Mouse (Mus musculus): Measurements from ENCODE around the gene Eln. TPM values are rescaled to one million over a fixed set of nuclear protein-coding genes. Genes with fewer than 3 reads are reported as not detected.

Eln gene
- total RNA-seq, 1 experiment: 0.98 TPM

DNA sequence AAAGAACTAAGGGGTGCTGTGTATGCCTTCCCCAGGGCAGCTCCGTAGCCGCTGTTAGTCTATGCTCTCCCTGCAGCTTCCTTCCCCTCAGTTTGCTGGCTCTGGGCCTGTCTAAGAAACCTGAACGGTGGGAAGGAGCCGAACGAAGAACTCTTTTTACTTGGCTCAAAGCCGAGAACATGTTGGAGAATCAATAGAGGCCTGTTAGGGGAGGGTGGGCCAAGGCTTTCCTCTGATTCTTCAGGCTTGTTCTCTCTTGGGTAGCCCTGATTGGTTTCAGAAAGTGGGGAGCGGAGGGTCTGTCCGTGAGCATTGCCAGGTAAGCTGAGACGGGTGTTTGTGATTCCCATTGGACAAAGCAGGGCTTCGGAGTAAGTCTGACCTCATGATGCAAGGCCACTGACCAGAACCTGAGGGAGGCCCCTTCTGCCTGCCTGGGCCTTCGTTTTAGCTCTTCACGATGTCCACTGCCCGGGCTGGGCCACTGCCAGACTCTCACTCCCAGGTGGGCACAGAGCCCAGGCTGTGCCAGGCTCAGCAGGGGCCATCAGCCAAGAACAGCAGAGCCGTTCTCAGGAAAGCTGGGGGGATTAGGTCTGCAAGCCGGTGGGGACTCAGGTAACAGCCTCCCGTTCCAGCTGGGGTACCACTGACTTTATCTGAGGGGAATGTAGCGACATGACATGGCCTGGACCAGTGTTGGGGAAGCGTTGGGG lies 14.4 kb upstream of the Eln start:
- Histone ChIP-seq H3K36me3 (ENCODE audit: control insufficient read depth, insufficient read depth, low read length, poor library complexity, severe bottlenecking) (no peaks in the 10 kb centered on the region), H3K27ac (ENCODE audit: insufficient read depth, low read depth, low read length, poor library complexity, severe bottlenecking) (no peak overlapping the region), H3K9me3 (ENCODE audit: control insufficient read depth, insufficient read depth, low read depth, low read length) (no peaks in the 10 kb centered on the region), H3K4me3 (ENCODE audit: insufficient read depth in 1 of 2, low read depth in 1 of 2, low read length in 2 of 2, poor library complexity in 1 of 2, severe bottlenecking in 1 of 2) (no peak overlapping the region), H3K4me1 (ENCODE audit: control insufficient read depth in 2 of 2, insufficient read depth in 2 of 2, low read length in 2 of 2, poor library complexity in 1 of 2) (peaks cover 0 to 2% of the 10 kb centered on the region in 2 experiments; a peak in 1 of 4 replicates), H3K9ac (ENCODE audit: insufficient read depth, low read depth, low read length, poor library complexity, severe bottlenecking) (no peak overlapping the region)
- in situ Hi-C loops (cut with MboI; ENCODE audit: low sequenced_read_pairs in 2 of 2, unreplicated experiment in 2 of 2): no loop called here
- TF ChIP-seq CHD2 (IDR thresholded peaks at IDR 0.05; ENCODE audit: low read depth, low read length) (no peak), MAFK (IDR thresholded peaks at IDR 0.05; ENCODE audit: insufficient read depth, low read depth, low read length) (no peak), HCFC1 (IDR thresholded peaks at IDR 0.05; ENCODE audit: borderline replicate concordance, insufficient read depth, low read length) (no peak), ZNF384 (IDR thresholded peaks at IDR 0.05; ENCODE audit: low read depth, low read length) (no peak), ZC3H11A (IDR thresholded peaks at IDR 0.05; ENCODE audit: borderline replicate concordance, low read depth, low read length) (no peak)
- DNase-seq (ENCODE audit: low read depth, low spot score): no peak

DNA sequence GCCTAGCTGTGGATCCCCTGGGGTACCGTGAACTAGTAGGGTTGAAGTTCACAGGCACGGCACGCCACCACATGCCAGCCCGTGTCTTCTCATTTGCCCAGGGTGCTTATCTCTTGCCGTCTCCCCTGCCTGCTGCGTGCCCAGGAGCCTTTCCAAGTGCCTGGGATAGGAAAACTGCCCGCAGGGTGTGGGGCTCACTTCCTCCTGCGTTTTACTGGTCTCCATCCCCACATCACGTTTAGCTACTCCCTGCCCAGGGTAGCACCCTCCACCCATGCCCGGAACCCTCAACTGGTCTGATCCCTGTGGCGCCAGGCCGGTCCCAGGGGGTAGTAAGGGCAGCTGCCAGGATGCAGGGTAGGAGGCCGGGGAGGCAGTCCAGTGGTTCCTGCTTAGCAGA lies 8.9 kb upstream of the Eln start:
- H3K9ac ChIP-seq (ENCODE audit: insufficient read depth, low read depth, low read length, poor library complexity, severe bottlenecking): no peak overlapping the region

DNA sequence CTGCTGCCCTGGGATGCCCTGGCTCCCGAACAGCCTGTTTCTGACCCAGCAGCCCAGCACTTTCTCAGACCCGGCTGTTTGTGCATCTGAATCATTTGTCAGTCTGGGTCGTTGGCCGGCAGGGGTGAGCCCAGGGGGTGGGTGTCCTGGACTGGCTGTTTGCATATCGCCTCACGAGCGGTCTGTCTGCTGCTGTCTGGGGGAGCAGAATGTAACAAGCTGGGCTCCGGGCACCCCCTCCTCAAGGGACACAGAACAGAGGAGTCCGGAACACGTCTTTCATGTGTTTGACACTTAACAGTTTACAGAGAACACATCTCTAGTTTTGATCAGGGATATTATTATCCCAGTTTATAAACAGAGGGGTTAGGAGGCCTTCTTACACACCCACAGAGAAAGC lies 7.0 kb upstream of the Eln start:
- Histone ChIP-seq H3K4me1 (ENCODE audit: control insufficient read depth in 2 of 2, insufficient read depth in 2 of 2, low read length in 2 of 2, poor library complexity in 1 of 2) (peaks cover 0 to 7% of the 10 kb centered on the region in 2 experiments; a peak in 1 of 4 replicates), H3K4me3 (ENCODE audit: insufficient read depth in 1 of 2, low read depth in 1 of 2, low read length in 2 of 2, poor library complexity in 1 of 2, severe bottlenecking in 1 of 2) (no peak overlapping the region), H3K27ac (ENCODE audit: insufficient read depth, low read depth, low read length, poor library complexity, severe bottlenecking) (no peak overlapping the region), H3K9me3 (ENCODE audit: control insufficient read depth, insufficient read depth, low read depth, low read length) (no peaks in the 10 kb centered on the region), H3K36me3 (ENCODE audit: control insufficient read depth, insufficient read depth, low read length, poor library complexity, severe bottlenecking) (no peaks in the 10 kb centered on the region), H3K9ac (ENCODE audit: insufficient read depth, low read depth, low read length, poor library complexity, severe bottlenecking) (no peak overlapping the region)
- in situ Hi-C loops (cut with MboI; ENCODE audit: low sequenced_read_pairs in 2 of 2, unreplicated experiment in 2 of 2): no loop called here
- TF ChIP-seq HCFC1 (IDR thresholded peaks at IDR 0.05; ENCODE audit: borderline replicate concordance, insufficient read depth, low read length) (no peak), MAFK (IDR thresholded peaks at IDR 0.05; ENCODE audit: insufficient read depth, low read depth, low read length) (no peak), ZNF384 (IDR thresholded peaks at IDR 0.05; ENCODE audit: low read depth, low read length) (no peak), CHD2 (IDR thresholded peaks at IDR 0.05; ENCODE audit: low read depth, low read length) (no peak)
- DNase-seq (ENCODE audit: low read depth, low spot score): no peak

More for the DNA sequence above, 8.9 kb upstream of the Eln start:
- Histone ChIP-seq H3K4me1 (ENCODE audit: control insufficient read depth in 2 of 2, insufficient read depth in 2 of 2, low read length in 2 of 2, poor library complexity in 1 of 2) (peaks cover 0 to 7% of the 10 kb centered on the region in 2 experiments; a peak in 1 of 4 replicates), H3K36me3 (ENCODE audit: control insufficient read depth, insufficient read depth, low read length, poor library complexity, severe bottlenecking) (no peaks in the 10 kb centered on the region), H3K4me3 (ENCODE audit: insufficient read depth in 1 of 2, low read depth in 1 of 2, low read length in 2 of 2, poor library complexity in 1 of 2, severe bottlenecking in 1 of 2) (no peak overlapping the region), H3K9me3 (ENCODE audit: control insufficient read depth, insufficient read depth, low read depth, low read length) (no peaks in the 10 kb centered on the region), H3K27ac (ENCODE audit: insufficient read depth, low read depth, low read length, poor library complexity, severe bottlenecking) (no peak overlapping the region)
- DNase-seq (ENCODE audit: low read depth, low spot score): no peak
- TF ChIP-seq ZNF384 (IDR thresholded peaks at IDR 0.05; ENCODE audit: low read depth, low read length) (no peak), CHD2 (IDR thresholded peaks at IDR 0.05; ENCODE audit: low read depth, low read length) (no peak), HCFC1 (IDR thresholded peaks at IDR 0.05; ENCODE audit: borderline replicate concordance, insufficient read depth, low read length) (no peak), ZC3H11A (IDR thresholded peaks at IDR 0.05; ENCODE audit: borderline replicate concordance, low read depth, low read length) (no peak), MAFK (IDR thresholded peaks at IDR 0.05; ENCODE audit: insufficient read depth, low read depth, low read length) (no peak)
- in situ Hi-C loops (cut with MboI; ENCODE audit: low sequenced_read_pairs in 2 of 2, unreplicated experiment in 2 of 2): no loop called here

GRCm38 (mm10) chr5:134750469-134750868 lies 3.3 kb upstream of the Eln start:
- in situ Hi-C loops (cut with MboI; ENCODE audit: low sequenced_read_pairs in 2 of 2, unreplicated experiment in 2 of 2): no loop called here
- Histone ChIP-seq H3K27ac (ENCODE audit: insufficient read depth, low read depth, low read length, poor library complexity, severe bottlenecking) (no peak overlapping the region), H3K9me3 (ENCODE audit: control insufficient read depth, insufficient read depth, low read depth, low read length) (no peaks in the 10 kb centered on the region), H3K36me3 (ENCODE audit: control insufficient read depth, insufficient read depth, low read length, poor library complexity, severe bottlenecking) (no peaks in the 10 kb centered on the region), H3K4me1 (ENCODE audit: control insufficient read depth in 2 of 2, insufficient read depth in 2 of 2, low read length in 2 of 2, poor library complexity in 1 of 2) (peaks cover 0 to 13% of the 10 kb centered on the region in 2 experiments; a peak in 1 of 4 replicates), H3K9ac (ENCODE audit: insufficient read depth, low read depth, low read length, poor library complexity, severe bottlenecking) (no peak overlapping the region), H3K4me3 (ENCODE audit: insufficient read depth in 1 of 2, low read depth in 1 of 2, low read length in 2 of 2, poor library complexity in 1 of 2, severe bottlenecking in 1 of 2) (no peak overlapping the region)
- DNase-seq (ENCODE audit: low read depth, low spot score): no peak
- TF ChIP-seq MAFK (IDR thresholded peaks at IDR 0.05; ENCODE audit: insufficient read depth, low read depth, low read length) (no peak), HCFC1 (IDR thresholded peaks at IDR 0.05; ENCODE audit: borderline replicate concordance, insufficient read depth, low read length) (no peak), ZC3H11A (IDR thresholded peaks at IDR 0.05; ENCODE audit: borderline replicate concordance, low read depth, low read length) (no peak), CHD2 (IDR thresholded peaks at IDR 0.05; ENCODE audit: low read depth, low read length) (no peak), ZNF384 (IDR thresholded peaks at IDR 0.05; ENCODE audit: low read depth, low read length) (no peak)
